Mouse (Mus musculus) midbrain, embryonic 11.5 days (tissue): ENCODE measurements around the gene Trim24. TPM values are rescaled to one million over a fixed set of nuclear protein-coding genes. Genes with fewer than 3 reads are reported as not detected.
A peak's percentile ranks its signal among the peaks of the same experiment; 100 is the strongest.

Experiments used
- ATAC-seq: fragments of 200-750 bp; cut with Nextera tagmentation; 2 replicates; pipeline ENCODE4 v1.8.0; 2017; ENCODE audit warnings: moderate TSS enrichment, moderate library complexity; ENCODE audit not compliant: low FRiP score
- DNase-seq: peaks from one replicate; pipeline ENCODE4 v3.0.0; 2015; ENCODE audit warnings: low spot score; ENCODE audit errors: missing footprints
- H3K27ac ChIP-seq: fragments of 300-500 bp; sonication (generic); 2 replicates; pipeline ENCODE4 v1.5.1; 2014; ENCODE audit warnings: low read depth, low read length
- H3K27me3 ChIP-seq: fragments of 300-500 bp; sonication (generic); 2 replicates; pipeline ENCODE4 v1.6.1; 2014; ENCODE audit warnings: mild to moderate bottlenecking, low read length, moderate library complexity, mixed read lengths; ENCODE audit not compliant: control insufficient read depth, insufficient read depth
- H3K36me3 ChIP-seq: fragments of 300-500 bp; sonication (generic); 2 replicates; pipeline ENCODE4 v1.6.1; 2014; ENCODE audit warnings: mild to moderate bottlenecking, low read length, moderate library complexity, mixed read lengths; ENCODE audit not compliant: control insufficient read depth, insufficient read depth
- H3K4me1 ChIP-seq: fragments of 300-500 bp; sonication (generic); 2 replicates; pipeline ENCODE4 v1.6.1; 2014; ENCODE audit warnings: low read length; ENCODE audit not compliant: control insufficient read depth, insufficient read depth
- H3K4me2 ChIP-seq: fragments of 300-500 bp; sonication (generic); 2 replicates; pipeline ENCODE4 v1.6.1; 2014; ENCODE audit warnings: mild to moderate bottlenecking, moderate library complexity
- H3K4me3 ChIP-seq: fragments of 300-500 bp; sonication (generic); 2 replicates; pipeline ENCODE4 v1.5.1; 2014; ENCODE audit warnings: low read depth, low read length
- H3K9ac ChIP-seq: fragments of 300-500 bp; sonication (generic); 2 replicates; pipeline ENCODE4 v1.6.1; 2014; ENCODE audit warnings: low read length
- H3K9me3 ChIP-seq: fragments of 300-500 bp; sonication (generic); 2 replicates; pipeline ENCODE4 v1.6.1; 2016; ENCODE audit warnings: low read length; ENCODE audit not compliant: control insufficient read depth
- WGBS: fragments of 180-500 bp; shearing (Covaris S2); extraction: QIAGEN DNeasy Blood & Tissue Kit; methylation state at CpG from one replicate; pipeline ENCODE4 v1.1.7; 2014; 5-methylcytosine and 5-hydroxymethylcytosine counted together
- polyA plus RNA-seq: library from polyadenylated mRNA; unstranded; fragments of >200 nt; fragmentation: Nextera tagmentation; extraction: Ambion mirVana; gene quantifications from 2 replicates; pipeline ENCODE4 v1.2.1, GENCODE M21; 2014

Gene Trim24
- polyA plus RNA-seq, 1 experiment from 2014 or later = 45.5 TPM

DNA sequence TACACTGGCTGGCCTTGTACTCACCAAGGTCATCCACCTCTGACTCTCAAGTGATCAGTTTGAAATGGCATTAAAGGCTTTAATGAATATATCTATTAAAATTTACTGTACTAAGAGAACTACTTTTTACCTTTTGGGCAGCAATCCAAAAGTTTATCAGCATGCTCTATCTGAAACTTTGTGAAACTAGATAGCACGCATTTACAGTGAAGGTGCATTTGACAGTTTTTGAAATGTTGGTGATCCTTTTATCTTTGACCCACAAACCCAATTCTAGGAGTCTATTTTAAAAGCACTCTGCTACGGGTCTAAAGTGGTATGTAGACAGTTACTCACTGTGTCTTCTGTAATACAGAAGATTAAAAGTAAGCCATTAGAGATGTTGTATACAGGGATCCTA lies 23.0 kb downstream of the Trim24 start:
- no peak for DNase-seq
- no peak overlapping the region for H3K4me2 ChIP-seq
- peaks cover 5% of the 10 kb centered on the region for H3K36me3 ChIP-seq
- H3K9me3 ChIP-seq = peaks cover 8% of the 10 kb centered on the region; the same call in 1 of the 2 replicates
- 97% methylated on average over 2 of the region's 2 CpGs for WGBS
- no peak overlapping the region for H3K9ac ChIP-seq
- H3K27ac ChIP-seq = no peak overlapping the region
- H3K27me3 ChIP-seq = no peaks in the 10 kb centered on the region
- no peak overlapping the region for H3K4me3 ChIP-seq
- no peak for ATAC-seq
- no peaks in the 10 kb centered on the region for H3K4me1 ChIP-seq

DNA sequence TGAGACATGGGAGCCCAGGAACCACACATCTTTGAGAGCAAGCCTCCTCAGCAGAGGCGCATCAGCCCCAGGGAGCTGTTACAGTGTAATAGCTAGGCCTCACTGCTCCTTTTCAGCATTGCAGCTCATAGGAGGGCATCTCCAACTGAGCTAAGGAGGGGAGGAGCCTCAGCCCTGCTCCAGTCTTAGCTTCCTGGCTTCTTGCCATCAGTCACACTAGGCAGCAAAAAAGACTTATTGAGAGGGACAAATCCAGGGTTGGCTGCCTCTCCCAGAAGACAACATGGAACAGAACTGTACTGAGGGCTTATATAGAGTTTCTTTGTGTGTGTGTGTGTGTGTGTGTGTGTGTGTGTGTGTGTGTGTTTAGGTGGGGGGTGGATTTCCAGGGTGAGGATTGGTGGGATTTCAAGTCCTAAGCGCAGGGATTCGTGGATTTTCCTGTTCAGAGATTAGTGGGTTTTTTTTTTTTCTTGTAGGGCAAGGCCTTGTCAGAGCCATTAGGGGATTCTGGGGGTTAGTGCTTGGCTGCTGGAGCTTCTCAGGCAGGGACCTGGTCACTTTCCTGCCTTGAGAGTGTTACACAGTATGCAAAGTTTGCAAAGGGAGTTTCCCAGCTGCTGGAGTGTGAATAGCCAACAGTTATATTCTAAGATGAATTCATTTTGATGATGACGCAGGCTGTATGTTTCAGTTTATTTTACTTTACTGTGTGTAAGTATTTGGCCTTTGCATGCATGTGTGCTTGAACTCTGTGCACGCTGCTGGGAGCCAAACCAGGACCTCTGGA lies 25.2 kb downstream of the Trim24 start:
- DNase-seq = no peak

DNA sequence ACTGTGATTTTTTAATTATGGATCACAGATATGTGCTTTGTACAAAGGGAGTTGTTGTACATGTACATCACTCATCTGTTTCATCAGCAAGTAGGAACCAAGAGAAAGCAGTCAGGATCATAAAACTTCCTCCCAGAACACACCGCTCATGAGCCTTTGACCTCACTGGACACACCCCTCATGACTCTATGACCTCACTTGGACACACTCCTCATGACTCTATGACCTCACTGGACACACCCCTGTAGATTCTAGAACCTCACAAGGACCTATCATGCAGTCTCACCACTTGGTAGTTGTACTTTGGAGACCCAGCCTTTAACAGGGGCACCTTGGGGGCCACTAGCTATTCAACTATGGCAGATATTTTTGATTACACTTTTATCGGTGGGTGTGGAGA lies 29.6 kb downstream of the Trim24 start:
- WGBS = 97% methylated on average over 2 of the region's 2 CpGs
- Histone ChIP-seq H3K4me2 (no peak overlapping the region), H3K36me3 (peaks cover 11% of the 10 kb centered on the region; the same call in 1 of the 2 replicates), H3K27me3 (no peaks in the 10 kb centered on the region), H3K9ac (no peak overlapping the region), H3K4me3 (no peak overlapping the region), H3K4me1 (no peaks in the 10 kb centered on the region), H3K27ac (no peak overlapping the region), H3K9me3 (peaks cover 2% of the 10 kb centered on the region; the same call in 1 of the 2 replicates)
- no peak for DNase-seq
- ATAC-seq = no peak

More for the DNA sequence above, 25.2 kb downstream of the Trim24 start:
- Histone ChIP-seq H3K4me2 (no peak overlapping the region), H3K4me1 (no peaks in the 10 kb centered on the region), H3K36me3 (peaks cover 5% of the 10 kb centered on the region), H3K27ac (no peak overlapping the region), H3K4me3 (no peak overlapping the region), H3K27me3 (no peaks in the 10 kb centered on the region), H3K9me3 (peaks cover 8% of the 10 kb centered on the region; the same call in 1 of the 2 replicates), H3K9ac (no peak overlapping the region)
- ATAC-seq = peak; percentile 42; the same call in 1 of the 2 replicates
- WGBS = 76% methylated on average over 5 of the region's 5 CpGs

DNA sequence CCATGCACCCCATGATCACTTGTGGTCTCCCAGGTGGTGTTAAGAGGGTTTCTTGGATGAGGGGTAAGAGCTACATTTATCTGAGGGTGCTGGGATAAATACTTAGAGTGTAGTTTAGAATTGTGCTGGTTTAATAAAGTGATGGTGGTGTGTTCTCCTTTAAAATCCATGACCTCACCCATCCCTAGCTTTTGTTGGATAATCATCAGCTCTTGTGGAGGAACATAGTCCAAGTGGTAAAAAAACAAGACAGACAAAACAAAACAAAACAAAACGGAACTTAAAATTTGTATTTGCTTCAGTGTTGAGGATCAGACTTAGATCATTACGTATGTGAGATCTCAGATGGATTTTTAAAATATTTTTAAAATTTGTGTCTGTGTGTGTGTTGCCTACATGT lies 31.2 kb downstream of the Trim24 start:
- Histone ChIP-seq H3K27ac (no peak overlapping the region), H3K4me1 (no peaks in the 10 kb centered on the region), H3K9me3 (peaks cover 2% of the 10 kb centered on the region; the same call in 1 of the 2 replicates), H3K27me3 (no peaks in the 10 kb centered on the region), H3K4me3 (no peak overlapping the region), H3K36me3 (peaks cover 21% of the 10 kb centered on the region), H3K9ac (no peak overlapping the region), H3K4me2 (no peak overlapping the region)
- DNase-seq = no peak
- no peak for ATAC-seq
- 93% methylated on average over 2 of the region's 2 CpGs for WGBS

DNA sequence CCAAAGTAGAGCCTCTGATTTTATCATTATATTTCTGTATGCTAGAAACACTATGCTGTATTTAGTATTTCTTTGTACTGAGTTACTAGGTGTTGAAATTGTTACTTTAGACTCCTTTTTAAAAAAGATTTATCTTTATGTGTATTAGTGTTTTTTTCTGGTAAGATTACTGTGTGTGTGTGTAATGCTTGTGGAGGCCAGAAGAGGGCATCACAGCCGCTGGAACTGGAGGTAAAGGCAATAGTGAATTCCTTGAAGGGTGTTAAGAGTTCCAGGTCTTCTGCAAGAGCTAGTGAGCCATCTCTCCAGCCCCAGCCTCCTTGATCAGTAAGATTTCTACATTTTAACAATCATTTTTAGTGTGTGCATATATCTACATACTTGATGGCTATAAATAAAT lies 33.2 kb downstream of the Trim24 start:
- Histone ChIP-seq H3K4me2 (no peak overlapping the region), H3K27me3 (no peaks in the 10 kb centered on the region), H3K9ac (no peak overlapping the region), H3K36me3 (peaks cover 23% of the 10 kb centered on the region), H3K4me3 (no peak overlapping the region), H3K27ac (no peak overlapping the region), H3K4me1 (no peaks in the 10 kb centered on the region), H3K9me3 (peaks cover 2% of the 10 kb centered on the region; the same call in 1 of the 2 replicates)
- DNase-seq (no peak), ATAC-seq (no peak)
- 83% methylated on average over 1 of the region's 1 CpGs for WGBS

DNA sequence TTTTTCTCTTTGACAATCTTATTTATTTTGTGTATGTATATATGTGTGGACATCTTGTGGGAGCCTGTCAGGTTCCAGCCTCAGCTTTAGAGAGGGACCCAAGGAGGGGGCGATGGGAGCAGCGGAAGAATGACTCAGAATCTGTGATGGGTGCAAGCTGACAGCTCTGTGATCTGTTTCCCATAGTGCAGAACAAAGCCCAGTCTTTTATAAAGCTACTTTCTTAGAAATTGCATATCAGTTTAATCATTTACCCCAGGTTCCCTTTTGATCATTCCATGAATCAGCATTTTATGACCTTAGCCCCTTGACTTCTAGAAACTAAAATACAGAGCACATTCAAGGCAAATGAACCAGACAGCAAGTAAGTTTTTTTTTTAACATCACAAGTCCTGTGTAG lies 42.9 kb downstream of the Trim24 start:
- H3K4me1 ChIP-seq = no peaks in the 10 kb centered on the region
- no peaks in the 10 kb centered on the region for H3K27me3 ChIP-seq
- H3K9ac ChIP-seq = no peak overlapping the region
- DNase-seq (peak; percentile 2), ATAC-seq (no peak)
- H3K4me2 ChIP-seq = no peak overlapping the region
- no peaks in the 10 kb centered on the region; the same call in 1 of the 2 replicates for H3K36me3 ChIP-seq
- no peaks in the 10 kb centered on the region for H3K9me3 ChIP-seq
- no peak overlapping the region for H3K27ac ChIP-seq
- H3K4me3 ChIP-seq = no peak overlapping the region
- 87% methylated on average over 2 of the region's 2 CpGs for WGBS

DNA sequence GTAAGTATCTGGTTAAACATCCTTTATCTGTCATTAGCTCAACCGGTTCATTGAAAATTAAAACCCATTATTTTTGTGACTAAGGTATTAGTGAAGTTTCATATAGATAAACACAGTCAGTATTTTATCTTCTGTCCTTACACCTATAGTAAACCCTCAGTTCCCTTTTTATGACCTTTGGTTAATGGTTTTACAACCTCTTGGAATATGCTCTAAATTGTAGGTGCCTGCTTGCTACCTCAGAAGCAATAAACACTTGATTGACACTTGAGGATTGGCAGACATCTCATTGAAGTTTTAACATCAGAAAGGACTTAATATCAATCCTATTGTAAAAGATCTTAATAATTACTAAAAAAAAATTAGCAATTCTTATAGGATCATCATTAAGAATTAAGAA lies 54.5 kb downstream of the Trim24 start:
- DNase-seq = no peak
- WGBS = 95% methylated on average over 1 of the region's 1 CpGs
- Histone ChIP-seq H3K4me3 (no peak overlapping the region), H3K36me3 (peaks cover 14% of the 10 kb centered on the region), H3K27ac (no peak overlapping the region), H3K9me3 (no peaks in the 10 kb centered on the region), H3K4me2 (no peak overlapping the region), H3K9ac (no peak overlapping the region), H3K4me1 (no peaks in the 10 kb centered on the region), H3K27me3 (no peaks in the 10 kb centered on the region)
- ATAC-seq = no peak

DNA sequence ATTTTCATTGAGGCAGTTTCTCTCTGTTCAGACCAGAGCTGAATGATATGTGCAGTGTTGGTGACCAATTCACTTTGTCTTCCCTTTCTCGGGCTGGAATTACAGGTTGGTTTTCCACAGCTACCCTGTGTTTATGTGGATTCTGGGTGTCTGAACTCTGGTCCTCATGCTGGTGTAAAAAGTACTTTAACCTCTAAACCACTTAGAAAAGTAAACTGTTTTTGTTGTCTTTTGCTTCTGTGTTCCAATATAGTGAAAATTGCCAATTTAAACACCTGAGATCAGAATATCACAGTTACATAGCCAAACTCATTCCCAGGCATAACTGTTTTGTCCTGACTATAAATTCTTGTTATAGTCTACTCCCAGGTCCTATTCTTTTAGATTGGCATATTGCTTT lies 56.1 kb downstream of the Trim24 start:
- Histone ChIP-seq H3K9me3 (no peaks in the 10 kb centered on the region), H3K4me1 (no peaks in the 10 kb centered on the region), H3K27me3 (no peaks in the 10 kb centered on the region), H3K4me3 (no peak overlapping the region), H3K36me3 (peaks cover 10% of the 10 kb centered on the region), H3K9ac (no peak overlapping the region), H3K27ac (no peak overlapping the region), H3K4me2 (no peak overlapping the region)
- DNase-seq = peak; percentile 78
- no peak for ATAC-seq
- WGBS = 93% methylated on average over 1 of the region's 1 CpGs

DNA sequence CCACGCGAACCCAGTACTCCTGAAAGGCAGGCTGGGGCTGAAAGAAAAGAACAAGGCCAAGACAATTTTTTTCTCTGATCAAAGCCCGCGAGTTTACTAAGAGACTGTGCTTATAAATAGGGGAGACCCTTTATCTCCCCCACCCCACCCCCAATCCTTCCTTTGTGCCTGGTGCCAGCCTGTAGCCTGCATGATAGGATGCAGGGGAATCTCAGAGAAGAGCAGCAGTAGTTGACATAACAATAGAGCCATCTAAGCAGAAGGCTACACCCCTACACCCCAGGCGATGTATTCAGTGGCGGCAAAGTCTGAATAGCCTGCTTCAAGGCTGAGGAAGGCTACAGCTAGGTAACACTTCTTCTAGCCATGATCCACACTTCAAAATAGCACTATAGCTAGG lies 65.9 kb downstream of the Trim24 start:
- Histone ChIP-seq H3K9me3 (no peaks in the 10 kb centered on the region), H3K27me3 (no peaks in the 10 kb centered on the region), H3K36me3 (peaks cover 6% of the 10 kb centered on the region), H3K27ac (no peak overlapping the region), H3K4me2 (no peak overlapping the region), H3K4me1 (peaks cover 13% of the 10 kb centered on the region), H3K4me3 (no peak overlapping the region), H3K9ac (no peak overlapping the region)
- peak; percentile 76 for ATAC-seq
- 8% methylated on average over 6 of the region's 6 CpGs for WGBS
- no peak for DNase-seq
